Mouse (Mus musculus) CH12.LX (cell line): ENCODE results near the gene Zmynd15.

Experiments
- CTCF ChIP-seq, 2 experiments: IDR thresholded peaks in 1 of 2; conservative IDR thresholded peaks in 1 of 2; 2 replicates each; pipeline ENCODE4 v1.5.1; 2011 to 2012; ENCODE audit warnings: low read depth in 2 of 2, low read length in 2 of 2, improper control_type of control experiment in 1 of 2, inconsistent platforms in 1 of 2, mild to moderate bottlenecking in 1 of 2, moderate library complexity in 1 of 2
- GABPA ChIP-seq: IDR thresholded peaks from 2 replicates; pipeline ENCODE4 v1.6.1; 2012; ENCODE audit warnings: low read depth, low read length, improper control_type of control experiment, inconsistent platforms; ENCODE audit not compliant: insufficient replicate concordance
- JUN ChIP-seq: IDR thresholded peaks from 2 replicates; pipeline ENCODE4 v1.6.1; 2011; ENCODE audit warnings: low read depth, mild to moderate bottlenecking, low read length, improper control_type of control experiment, moderate library complexity; ENCODE audit not compliant: insufficient read depth
- MAFK ChIP-seq: IDR thresholded peaks from 2 replicates; pipeline ENCODE4 v1.6.1; 2011; ENCODE audit warnings: low read length, improper control_type of control experiment; ENCODE audit not compliant: insufficient replicate concordance
- SIN3A ChIP-seq: IDR thresholded peaks from 2 replicates; pipeline ENCODE4 v1.6.1; 2012; ENCODE audit warnings: low read length, improper control_type of control experiment, inconsistent platforms

DNA sequence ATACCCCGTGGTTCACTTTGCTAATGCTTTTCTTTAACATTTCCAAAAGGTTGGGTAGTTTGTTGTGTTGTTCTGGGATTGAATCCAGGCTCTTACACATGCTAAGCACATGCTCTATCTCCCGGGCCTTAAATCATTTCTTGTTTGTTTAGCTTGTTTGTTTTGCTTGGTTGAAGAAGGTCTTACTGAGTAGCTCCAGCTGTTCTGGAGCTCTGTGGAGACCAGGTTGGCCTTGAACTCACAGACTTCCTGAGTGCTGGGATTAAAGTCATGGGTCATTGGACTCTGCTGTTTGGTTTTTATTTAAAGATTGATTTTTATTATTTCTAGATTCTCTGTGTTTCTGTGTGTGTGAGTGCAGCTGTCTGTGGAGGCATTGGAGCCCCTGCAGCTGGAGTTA, 26.3 kb downstream of the Zmynd15 start:
- no peak for TF ChIP-seq CTCF (conservative IDR thresholded peaks at IDR 0.05 in 1 of 2, IDR thresholded peaks at IDR 0.05 in 1 of 2; ENCODE audit: low read depth in 2 of 2, low read length in 2 of 2)
- no peak for TF ChIP-seq GABPA
- no peak for TF ChIP-seq MAFK
- TF ChIP-seq JUN: no peak
- no peak for TF ChIP-seq SIN3A
